Mouse (Mus musculus) skeletal muscle tissue, adult 2 months (tissue): ENCODE data around the gene Dapk3.

Experiments
- DNase-seq: peaks from one replicate; pipeline ENCODE4 v3.0.0-alpha.2; 2012; ENCODE audit warnings: low read depth, low spot score

The Dapk3 gene

DNA sequence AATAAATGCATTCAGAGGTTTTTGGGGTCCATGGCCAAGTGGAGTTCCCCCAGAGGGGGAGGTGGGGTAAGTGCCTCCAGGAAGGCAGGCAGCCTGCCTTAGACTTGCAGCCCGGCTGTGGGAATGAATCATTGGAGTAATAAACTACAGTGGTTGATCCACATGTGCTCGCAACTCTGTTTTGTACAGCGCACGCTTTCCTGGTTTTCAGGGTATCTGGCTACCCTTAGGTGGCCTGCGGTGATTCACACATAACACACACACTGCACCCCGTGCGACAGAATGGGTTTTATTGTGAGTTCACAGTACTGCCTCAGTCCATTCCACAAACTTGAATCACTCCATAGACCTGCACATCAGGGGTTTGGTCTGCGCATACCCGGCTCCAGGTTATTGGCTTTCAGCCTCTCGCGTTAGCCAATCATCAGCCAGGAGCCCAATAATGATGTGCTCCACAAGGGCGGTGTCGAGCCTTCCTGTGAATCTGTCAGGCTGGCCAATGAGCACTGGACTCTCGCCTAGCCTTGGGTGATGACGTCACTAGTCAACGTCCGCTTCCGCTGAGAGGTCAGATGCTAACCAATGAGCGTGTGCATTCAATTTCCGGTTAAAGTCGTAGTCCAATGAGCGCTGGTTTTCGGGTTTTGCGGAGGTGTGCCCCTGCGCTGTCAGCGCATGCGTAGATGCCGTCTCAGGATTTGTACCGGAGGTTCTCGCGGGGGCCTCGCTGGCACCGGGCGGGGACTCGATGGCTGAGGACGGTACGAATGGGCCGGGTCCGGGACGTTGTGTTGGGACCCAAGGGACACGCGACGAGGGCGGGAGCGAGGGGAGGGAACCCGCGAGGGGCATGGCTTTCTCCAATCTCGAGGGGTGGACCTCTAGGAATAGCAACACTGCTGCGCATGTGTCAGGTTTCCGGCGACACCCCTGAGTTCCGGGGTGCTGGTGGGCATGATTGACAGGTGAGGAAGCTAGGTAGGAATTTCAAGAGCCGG lies at the start of gene Dapk3:
Gene Dapk3 (plus strand): TSS at position 670 of the 998 bp plus-strand sequence.
- DNase-seq, result peak; percentile 99

DNA sequence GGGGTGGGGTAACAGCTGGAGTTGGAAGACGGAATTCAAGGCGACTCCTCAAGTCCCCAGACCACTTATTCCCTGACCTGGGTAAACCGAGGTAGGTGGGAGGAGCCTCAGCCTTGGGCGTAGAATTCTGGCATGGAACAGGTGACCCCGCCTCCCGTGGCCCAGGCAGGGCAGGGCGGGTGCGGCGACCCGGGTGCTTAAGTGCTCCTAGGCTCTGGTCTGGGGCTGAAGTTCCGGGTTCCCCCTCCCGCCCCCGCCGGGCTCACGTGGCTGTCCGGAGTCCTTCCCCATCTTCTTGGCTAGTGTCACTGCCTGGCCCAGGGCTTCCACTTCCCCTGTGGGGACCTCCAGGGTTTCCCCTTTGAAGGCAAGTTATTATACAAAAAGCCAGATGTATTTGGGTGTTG lies 48.6 kb upstream of the Dapk3 start:
- peak; percentile 71 for DNase-seq

DNA sequence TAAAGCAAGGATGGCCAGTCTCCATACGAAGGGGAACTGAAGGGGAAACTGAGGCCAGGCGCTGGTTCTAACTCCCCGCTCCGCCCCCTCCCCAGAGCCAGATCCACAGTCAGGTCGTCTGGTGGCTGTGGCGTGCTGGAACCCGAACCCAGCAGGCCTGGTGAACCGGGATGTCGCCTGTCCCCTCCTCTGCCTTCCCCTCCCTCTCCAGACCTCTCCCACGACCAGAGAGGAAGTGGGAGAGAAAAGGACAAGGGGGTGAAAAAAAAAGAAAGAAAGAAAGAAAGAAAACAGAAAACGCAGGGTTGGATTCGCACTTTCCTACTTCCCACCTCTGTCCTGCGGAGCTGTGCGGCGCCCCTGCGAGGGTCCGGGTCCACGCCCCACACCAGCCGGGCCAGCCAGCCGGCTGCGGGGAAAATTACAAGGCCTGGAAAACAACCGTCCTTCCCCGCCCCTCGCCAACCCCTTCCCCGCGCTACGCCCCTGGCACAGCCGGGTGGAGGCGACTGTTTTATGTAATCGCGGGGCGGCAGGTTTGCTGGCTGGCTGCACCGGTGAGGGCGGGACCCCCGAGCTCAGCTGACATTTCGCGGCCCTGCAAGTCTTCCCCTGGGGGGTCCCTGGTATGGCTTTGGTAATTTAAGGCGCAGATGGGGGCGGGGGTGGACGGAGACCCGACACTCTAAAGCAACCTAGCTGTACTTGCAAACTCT lies 47.7 kb upstream of the Dapk3 start, which contains the start of gene Zbtb7a:
Gene Zbtb7a (plus strand): TSS at position 255 of the 716 bp plus-strand sequence.
- DNase-seq, result no peak

DNA sequence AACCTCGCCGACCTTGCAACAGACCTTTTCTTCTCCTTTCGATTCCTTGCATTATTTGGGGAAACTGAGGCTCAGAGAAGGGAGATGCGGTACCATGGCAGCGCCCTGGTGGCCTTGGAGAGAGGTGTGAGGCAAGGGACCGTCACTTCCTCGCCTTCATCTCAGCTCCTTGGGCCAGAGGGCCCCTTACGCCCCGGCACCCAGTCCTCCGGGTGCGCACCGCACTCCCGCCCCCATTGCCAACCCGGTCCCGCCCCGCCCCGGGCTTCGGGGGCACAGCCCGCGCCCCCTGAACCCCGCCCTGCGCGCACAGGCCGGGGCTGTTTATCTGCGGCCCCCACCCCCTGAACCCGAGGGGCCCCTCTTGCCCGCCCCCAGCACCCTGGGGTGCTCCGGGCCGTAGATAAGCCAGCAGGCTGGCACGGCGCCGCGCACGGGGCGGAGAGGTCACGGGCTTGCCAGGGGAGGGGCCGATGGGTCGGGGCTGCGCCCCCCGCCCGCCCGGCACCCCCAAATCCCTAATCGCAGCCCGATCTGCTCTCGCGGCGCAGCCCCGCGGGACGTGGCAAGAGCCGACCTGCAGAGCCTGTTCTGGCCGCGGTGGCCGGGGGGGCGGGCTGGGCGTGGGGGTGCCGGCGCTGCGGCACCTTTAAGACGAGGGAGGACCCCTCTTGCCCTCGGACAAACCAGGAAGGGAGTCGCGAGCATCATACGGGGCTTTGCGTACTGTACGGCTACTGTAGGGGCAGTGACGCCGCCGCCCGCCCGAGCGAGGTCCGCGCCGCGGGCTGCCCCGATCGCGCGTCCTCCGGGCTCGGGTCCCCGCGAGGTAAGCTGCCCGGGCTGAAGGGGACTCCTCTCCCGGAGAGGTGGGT lies 46.7 kb upstream of the Dapk3 start:
- DNase-seq, result peak; percentile 72

DNA sequence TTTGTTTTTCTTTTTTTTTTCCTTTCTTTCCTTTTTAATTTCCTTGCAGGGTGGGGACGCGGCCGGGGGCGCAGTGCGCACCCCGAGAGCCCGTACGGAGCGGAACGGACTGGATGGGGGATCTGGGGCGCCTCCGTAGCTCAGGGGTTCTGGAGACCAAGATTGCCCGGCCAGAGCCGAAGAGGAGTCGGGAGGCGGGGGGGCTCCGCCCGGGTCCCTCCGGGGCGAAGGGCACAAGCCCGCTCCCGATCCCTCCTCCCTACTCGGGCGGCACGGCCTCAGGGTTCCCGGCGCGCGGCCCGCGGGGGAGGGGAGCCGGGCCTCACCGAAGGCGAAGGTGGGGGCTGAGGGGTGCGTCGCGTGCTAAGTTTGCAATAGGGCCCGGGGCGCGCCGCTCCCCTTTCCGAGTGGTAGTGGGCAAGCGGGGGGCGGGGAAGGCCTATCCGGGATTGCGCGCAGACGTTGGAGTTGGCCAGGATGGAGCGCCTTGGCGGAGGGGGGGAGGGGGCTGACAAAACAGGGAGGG lies 46.0 kb upstream of the Dapk3 start:
- DNase-seq, result peak; percentile 80

DNA sequence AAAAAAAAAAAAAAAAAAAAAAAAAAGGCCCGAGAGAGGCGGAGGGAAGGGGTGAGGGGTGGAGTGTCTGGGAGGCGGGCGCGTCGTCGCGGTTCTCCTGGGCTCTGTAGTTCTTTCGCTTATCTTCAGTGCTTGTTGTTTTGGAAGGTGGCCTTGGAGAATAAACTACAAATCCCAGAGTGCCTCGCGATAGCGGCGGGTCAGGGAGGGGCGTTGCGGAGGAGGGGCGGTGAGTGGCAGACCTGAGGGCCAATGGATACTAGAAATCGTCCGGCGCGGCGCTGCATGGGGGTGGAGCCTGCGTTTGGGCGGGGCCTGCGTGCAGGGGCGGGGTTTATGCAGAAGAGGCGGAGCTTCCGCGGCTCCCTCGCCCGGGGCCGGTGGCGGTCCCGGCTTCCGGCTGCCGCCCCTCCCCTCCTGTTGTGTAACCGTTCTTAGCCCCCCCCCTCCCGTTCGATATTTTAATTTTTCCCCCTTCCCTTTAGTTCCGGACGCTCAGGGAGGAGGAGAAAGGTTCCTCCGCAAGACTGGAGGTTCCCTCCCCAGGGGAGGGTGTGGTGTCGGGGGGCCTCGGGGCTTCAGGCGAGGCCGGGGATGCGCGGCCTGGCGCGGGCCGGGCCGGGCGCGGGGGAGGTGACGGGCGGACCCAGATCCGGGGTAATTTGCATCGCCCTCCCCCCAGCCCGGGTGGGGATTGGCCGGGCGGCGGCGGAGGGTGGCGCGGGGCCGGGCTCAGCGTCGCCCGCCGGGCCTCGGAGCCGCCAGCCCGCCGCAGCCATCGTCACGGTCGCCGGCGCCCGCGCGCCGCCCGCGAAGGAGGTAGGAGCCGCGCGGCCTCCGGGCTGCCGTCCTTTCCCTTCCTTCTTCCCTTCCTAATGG lies 45.3 kb upstream of the Dapk3 start:
- DNase-seq, result peak; percentile 99

DNA sequence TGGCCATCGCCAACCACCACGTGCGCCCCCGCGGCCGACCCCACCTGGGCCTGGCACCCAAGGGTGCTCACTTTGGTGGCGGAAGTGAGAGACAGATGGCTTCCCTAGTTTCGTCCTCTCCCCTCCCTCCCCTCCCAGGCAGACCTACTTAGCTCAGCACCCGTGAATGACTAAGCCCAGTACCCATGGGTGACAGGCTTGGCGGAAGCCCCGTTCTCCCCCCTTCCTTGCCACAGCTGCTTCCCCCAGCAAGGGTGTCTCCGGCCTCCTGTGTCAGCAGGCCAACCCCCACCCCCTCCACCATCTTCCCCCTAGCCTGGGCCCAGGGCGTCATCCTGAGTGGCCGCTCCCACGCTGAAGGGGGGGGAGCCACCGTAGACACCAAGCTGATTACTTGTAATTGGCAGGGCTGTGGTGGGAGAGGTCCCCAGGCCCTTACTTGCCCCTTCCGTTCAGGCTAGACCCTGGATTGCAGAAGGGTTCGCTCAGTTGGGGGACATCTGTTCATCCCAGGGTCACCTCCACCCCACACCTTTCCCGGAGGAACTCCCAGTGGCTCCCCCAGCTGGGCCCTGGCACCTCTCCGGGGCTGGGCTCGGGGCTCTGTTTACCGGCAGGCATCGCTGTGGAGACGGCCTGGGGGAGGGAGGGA lies 44.5 kb upstream of the Dapk3 start:
- DNase-seq, result peak; percentile 63

DNA sequence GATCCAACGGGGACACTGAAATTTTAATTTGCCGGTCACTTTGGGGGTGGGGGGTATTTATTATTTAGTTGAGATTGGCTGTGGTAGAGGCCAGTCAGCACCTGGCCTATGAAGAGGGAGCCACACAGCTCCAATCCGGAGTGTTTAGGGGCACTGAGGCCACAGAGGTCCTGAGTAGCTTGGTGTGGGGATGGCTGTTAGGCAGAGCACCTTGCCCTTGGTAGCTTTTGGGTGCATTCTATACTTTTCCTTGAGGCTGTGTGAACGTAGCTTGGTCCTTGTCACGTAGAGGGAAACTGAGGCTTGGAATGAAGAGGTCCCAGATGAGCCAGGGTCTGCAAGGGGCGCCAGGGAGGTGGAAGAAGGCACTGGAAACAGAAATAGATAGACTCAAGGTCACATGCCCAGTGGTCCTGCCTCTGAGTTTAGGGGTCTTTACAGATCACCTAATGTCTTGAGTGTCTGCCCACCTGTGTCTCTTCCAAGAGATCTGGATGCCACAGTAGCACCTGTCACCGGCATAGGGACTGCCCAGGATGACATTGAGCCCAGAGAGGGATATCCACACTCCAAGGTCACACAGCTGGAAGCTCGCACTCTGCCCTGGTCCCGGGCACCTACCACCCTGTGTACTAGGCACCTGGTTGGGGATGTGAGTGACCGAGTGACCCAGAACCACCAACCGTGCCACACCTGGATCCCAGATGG lies 43.8 kb upstream of the Dapk3 start:
- DNase-seq, result no peak

DNA sequence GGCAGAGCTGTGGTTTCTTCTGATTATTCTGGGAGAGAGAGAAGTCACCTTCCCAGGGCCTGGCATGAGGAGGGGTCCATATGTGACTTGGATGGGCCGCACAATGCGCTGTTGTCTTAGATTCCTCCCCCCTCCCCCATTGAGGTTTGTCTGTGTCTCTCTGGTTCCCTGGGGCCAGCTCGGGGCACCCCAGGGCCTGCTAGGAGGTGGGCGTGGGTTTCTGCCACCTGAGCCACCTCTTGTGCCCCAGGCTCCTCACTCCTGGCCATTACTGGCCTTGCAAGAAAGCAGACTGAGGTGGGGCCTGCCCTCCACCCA lies 43.3 kb upstream of the Dapk3 start:
- no peak for DNase-seq

DNA sequence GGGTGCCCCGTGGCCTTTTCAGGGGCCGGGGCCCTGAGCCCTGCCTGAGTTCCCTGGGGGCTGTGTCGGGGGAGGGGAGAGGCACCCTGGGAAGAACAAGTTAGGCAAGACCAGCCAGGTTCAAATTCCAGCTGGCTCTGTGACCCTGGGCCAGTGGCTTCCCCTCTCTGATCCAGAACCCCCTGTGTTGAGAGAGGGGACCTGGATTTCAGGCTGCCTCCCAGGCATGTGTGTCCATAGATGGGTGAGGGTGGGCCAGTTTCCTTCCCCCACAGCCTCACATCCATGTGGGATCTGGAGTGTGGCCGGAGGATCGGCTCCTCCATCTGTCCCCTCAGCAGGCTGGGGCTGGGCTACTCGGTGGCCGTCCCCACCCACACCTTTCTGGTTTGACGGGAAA lies 42.8 kb upstream of the Dapk3 start:
- no peak for DNase-seq

DNA sequence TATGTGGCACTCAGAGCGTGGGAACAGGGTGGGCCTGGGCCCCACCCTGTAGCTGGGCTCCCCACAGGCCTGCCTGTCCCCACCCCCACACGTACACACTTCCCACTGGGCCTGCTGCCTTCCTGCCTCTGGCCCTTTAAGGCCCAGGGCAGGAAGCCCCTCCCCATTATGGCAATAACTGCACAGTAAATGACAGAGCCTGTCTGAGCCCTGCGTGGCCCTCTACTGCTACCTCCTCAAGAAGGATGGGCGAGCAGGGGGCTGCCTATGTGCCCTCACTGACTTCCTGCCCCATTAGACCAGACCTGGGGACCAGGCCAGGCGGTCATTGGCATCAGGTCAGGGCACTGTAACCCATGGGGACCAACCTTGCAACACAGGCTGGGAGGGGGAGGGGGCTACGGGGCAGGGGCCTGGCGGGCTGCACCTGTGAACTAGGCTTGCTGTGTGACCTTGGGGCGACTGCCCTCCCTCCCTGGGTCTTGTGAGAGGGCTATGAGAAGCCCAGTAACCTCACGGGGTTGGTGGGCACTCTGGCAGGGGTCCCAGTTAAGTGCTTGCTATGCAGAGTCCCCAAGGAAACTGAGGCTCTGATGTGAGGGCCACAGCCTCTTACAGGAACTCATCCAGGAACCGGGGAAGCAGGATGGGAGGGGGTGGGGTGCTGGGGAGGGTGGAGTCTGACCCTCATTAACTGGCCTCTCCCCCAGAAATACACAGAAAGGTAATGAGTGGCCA lies 41.9 kb upstream of the Dapk3 start:
- no peak for DNase-seq

DNA sequence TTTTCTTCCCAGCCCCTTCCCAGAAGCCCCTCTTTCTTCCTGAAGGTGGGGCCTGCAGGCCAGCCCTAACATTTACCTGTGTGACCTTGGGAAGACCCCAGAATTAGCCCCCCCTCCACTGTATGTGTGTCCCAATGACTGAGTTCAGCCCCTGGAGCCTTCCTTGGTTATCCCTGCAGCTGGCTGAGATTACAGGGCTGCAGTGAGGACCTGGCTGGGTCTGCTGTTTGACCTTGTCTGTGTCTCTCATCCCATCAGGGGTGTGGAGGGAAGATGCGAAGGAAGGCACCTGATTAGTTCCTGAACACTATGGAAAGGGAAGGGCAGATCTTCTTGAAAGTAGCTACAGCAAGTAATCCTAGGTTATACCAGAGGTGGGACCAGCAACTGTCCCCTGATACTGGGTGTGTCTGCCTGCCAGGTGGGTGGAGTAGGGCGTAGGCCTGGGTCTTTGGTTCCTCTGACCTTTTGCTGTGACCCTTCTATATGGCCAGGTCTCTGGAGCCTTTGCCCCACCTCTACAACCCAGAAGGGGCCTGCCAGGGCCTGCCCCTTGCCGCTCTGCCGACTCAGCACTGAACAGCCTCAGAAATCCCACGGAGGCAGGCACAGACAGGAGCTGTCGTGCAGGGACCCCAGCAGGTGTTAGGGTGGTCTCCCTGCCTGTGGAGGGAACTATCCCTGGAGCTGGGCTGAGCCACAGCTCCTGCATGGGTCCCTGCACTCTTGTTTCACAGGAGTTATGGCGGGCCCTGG lies 41.2 kb upstream of the Dapk3 start:
- no peak for DNase-seq

DNA sequence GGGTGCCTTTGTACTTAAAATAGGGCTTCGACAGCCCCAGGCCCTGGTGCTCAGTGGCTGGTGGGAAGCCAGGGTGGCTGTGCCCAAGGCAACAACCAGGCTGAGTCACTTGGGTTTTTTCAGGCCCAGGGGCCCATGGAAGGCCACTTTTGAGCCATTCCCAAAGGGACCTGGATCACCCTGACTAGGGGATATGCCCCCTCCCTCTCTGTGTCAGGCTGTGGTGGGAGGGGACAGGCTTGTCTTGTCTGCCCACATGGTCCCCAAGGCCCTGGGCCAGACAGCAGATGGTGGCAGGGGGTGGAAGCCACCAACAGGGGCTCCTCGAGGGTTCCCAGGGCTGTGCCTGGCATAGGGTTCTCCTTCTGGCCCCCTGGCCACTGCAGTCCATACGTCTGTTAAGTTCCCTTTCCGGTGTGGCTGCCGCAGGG lies 40.2 kb upstream of the Dapk3 start:
- no peak for DNase-seq

DNA sequence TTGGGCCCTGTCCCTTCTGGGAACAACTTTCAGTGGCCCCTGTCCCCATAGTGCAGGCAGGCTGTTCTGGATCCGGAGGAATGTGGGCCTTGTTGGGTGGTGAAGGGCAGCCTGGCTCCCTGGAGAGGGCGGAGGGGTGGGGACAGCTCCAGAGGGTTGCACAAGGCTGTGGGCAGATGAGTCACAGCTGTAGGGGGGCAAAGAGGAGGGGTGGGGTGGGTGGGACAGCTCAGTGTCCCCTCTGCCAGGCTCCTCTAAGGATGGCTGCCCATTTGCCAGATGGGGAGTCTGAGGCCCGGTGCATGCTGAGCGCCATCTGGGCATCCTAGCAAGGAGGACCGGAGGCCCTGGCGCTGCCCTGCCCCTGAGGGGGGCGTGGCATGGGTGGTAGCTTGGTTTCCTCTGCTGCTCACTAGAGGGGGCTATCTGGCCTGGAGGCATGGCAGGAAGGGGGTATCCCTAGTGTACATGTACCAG lies 39.6 kb upstream of the Dapk3 start:
- DNase-seq, result no peak

DNA sequence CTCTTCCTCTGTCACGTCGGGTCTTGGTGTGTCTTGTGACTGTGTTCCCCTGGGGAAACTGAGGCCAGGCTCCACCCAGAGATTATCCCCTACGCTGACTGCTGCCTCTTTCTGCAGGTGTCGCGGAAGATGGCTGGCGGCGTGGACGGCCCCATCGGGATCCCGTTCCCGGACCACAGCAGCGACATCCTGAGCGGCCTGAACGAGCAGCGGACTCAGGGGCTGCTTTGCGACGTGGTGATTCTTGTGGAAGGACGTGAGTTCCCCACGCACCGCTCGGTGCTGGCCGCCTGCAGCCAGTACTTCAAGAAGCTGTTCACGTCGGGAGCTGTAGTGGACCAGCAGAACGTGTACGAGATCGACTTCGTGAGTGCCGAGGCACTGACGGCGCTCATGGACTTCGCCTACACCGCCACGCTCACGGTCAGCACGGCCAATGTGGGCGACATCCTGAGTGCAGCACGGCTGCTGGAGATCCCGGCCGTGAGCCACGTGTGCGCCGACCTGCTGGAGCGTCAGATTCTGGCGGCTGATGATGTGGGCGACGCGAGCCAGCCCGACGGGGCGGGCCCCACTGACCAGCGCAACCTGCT lies 38.9 kb upstream of the Dapk3 start:
- no peak for DNase-seq

DNA sequence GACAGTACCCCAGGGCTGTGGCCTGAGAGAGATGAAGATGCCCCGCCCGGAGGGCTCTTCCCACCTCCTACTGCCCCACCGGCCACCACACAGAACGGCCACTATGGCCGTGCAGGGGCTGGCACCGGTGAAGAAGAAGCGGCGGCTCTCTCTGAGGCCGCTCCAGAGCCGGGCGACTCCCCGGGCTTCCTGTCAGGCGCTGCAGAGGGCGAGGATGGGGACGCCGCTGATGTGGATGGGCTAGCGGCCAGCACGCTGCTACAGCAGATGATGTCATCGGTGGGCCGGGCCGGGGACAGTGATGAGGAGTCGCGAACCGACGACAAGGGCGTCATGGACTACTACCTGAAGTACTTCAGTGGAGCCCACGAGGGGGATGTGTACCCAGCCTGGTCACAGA lies 38.1 kb upstream of the Dapk3 start:
- DNase-seq, result no peak

DNA sequence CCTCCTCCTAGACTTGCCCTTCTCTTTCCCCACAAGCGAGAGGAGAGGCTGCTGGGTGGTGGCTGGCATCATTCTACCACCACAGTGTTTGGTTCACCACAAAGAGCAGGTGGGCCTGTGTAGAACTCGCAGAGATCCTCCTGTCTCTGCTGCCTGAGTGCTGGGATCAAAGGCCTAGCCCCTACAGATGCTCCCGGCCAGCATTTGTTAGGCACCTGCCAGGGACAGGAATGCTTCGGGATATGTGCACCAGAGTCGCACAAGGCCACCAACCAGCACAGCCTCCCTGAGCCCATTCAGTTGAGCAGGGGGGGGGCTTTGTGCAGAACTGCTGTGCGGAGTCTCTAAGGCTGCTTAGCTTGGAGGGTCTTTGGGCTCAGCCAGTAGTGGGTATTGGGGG lies 37.5 kb upstream of the Dapk3 start:
- DNase-seq, result no peak
